ENCODE assay signal across 12 mouse cellular contexts in genomic region chr11:95074694-95075093, GRCm38 (mm10). TPM values are rescaled to one million over a fixed set of nuclear protein-coding genes. Genes with fewer than 3 reads are reported as not detected.
DNase-seq lines count a peak whose midpoint lies in the region; ATAC-seq and TF ChIP-seq lines count a peak whose summit lies in the region.
"Had no signal": no experiment of that assay in that cellular context is flagged by ENCODE, and none has a peak within 500 bp of the region (broad histone marks: within the 10 kb centered on the region; RNA-seq: fewer than 3 reads in every experiment).

No protein-coding gene starts in this region.

- H3K36me3 ChIP-seq in heart, embryonic 11.5 days (ENCODE audit: control insufficient read depth, insufficient read depth, low read length), result no peaks in the 10 kb centered on the region
- peaks cover 6% of the 10 kb centered on the region for H3K36me3 ChIP-seq in C2C12 (ENCODE audit: control insufficient read depth, insufficient read depth)
- no peaks in the 10 kb centered on the region for H3K36me3 ChIP-seq in hindbrain, embryonic 14.5 days (replicated peaks; ENCODE audit: control insufficient read depth, insufficient read depth)
- H3K36me3 ChIP-seq in midbrain, embryonic 11.5 days (ENCODE audit: control insufficient read depth, insufficient read depth, low read length), result no peaks in the 10 kb centered on the region

- H3K4me2 ChIP-seq in heart, embryonic 11.5 days, result peak overlapping the region; percentile 90
- H3K4me2 ChIP-seq in hindbrain, embryonic 14.5 days (replicated peaks), result peak overlapping the region; percentile 82
- H3K4me2 ChIP-seq in midbrain, embryonic 11.5 days, result no peak overlapping the region

- no peak overlapping the region for H3K27ac ChIP-seq in heart, embryonic 11.5 days (ENCODE audit: low read depth, low read length)
- no peak overlapping the region for H3K27ac ChIP-seq in hindbrain, embryonic 14.5 days
- H3K27ac ChIP-seq in midbrain, embryonic 11.5 days (ENCODE audit: low read depth, low read length), result no peak overlapping the region

- H3K4me1 ChIP-seq in heart, embryonic 11.5 days (ENCODE audit: control insufficient read depth, insufficient read depth, low read length), result peaks cover 63% of the 10 kb centered on the region
- H3K4me1 ChIP-seq in hindbrain, embryonic 14.5 days (replicated peaks; ENCODE audit: control insufficient read depth, insufficient read depth, low read length), result peaks cover 12% of the 10 kb centered on the region
- H3K4me1 ChIP-seq in midbrain, embryonic 11.5 days (ENCODE audit: control insufficient read depth, insufficient read depth, low read length), result peaks cover 8% of the 10 kb centered on the region

- TF ChIP-seq CTCF in C2C12 (IDR thresholded peaks at IDR 0.05; ENCODE audit: control insufficient read depth, insufficient read depth, insufficient read length), result no peak

- peak overlapping the region; percentile 72; the same call in 1 of the 2 replicates for H3K4me3 ChIP-seq in heart, embryonic 11.5 days (ENCODE audit: low read depth, low read length)
- H3K4me3 ChIP-seq in C2C12 (ENCODE audit: insufficient read depth, poor library complexity, severe bottlenecking), result peak overlapping the region; percentile 78
- peak overlapping the region; percentile 69; the same call in 1 of the 2 replicates for H3K4me3 ChIP-seq in hindbrain, embryonic 14.5 days (replicated peaks; ENCODE audit: low read length)
- H3K4me3 ChIP-seq in midbrain, embryonic 11.5 days (ENCODE audit: low read depth, low read length), result no peak overlapping the region

- peaks cover 67% of the 10 kb centered on the region for H3K79me2 ChIP-seq in C2C12 (ENCODE audit: control insufficient read depth, insufficient read depth)

- intact Hi-C loops in heart, postnatal 25 days (cut with DNase I), result no loop called here

- no peaks in the 10 kb centered on the region for H3K9me3 ChIP-seq in heart, embryonic 11.5 days (replicated peaks; ENCODE audit: control insufficient read depth, low read length)
- H3K9me3 ChIP-seq in hindbrain, embryonic 14.5 days (ENCODE audit: control insufficient read depth, low read length), result no peaks in the 10 kb centered on the region
- no peaks in the 10 kb centered on the region for H3K9me3 ChIP-seq in midbrain, embryonic 11.5 days (ENCODE audit: control insufficient read depth, low read length)

- H3K79me3 ChIP-seq in C2C12 (ENCODE audit: low read depth), result peaks cover 41% of the 10 kb centered on the region

- H3K27me3 ChIP-seq in heart, embryonic 11.5 days (ENCODE audit: control insufficient read depth, insufficient read depth, low read length), result peaks cover 13% of the 10 kb centered on the region
- no peaks in the 10 kb centered on the region for H3K27me3 ChIP-seq in C2C12 (ENCODE audit: control insufficient read depth, insufficient read depth, insufficient read length)
- H3K27me3 ChIP-seq in hindbrain, embryonic 14.5 days (ENCODE audit: control insufficient read depth, insufficient read depth, low read length), result peaks cover 22% of the 10 kb centered on the region
- peaks cover 34% of the 10 kb centered on the region for H3K27me3 ChIP-seq in midbrain, embryonic 11.5 days (ENCODE audit: control insufficient read depth, insufficient read depth, low read length)

- no peak overlapping the region for H3K9ac ChIP-seq in heart, embryonic 11.5 days (ENCODE audit: low read depth, low read length)
- H3K9ac ChIP-seq in hindbrain, embryonic 14.5 days, result peak overlapping the region; percentile 78; the same call in 1 of the 2 replicates
- no peak overlapping the region for H3K9ac ChIP-seq in midbrain, embryonic 11.5 days (ENCODE audit: low read length)

- H3ac ChIP-seq in C2C12 (ENCODE audit: control insufficient read depth, insufficient read length, low read depth), result no peak overlapping the region

- 56% methylated on average over 4 of the region's 4 CpGs for WGBS in heart, embryonic 11.5 days (ENCODE audit: insufficient replicate concordance)
- WGBS in hindbrain, embryonic 14.5 days, result 82% methylated on average over 4 of the region's 4 CpGs
- WGBS in midbrain, embryonic 11.5 days, result 78% methylated on average over 4 of the region's 4 CpGs

- no peak for DNase-seq in heart, postnatal 25 days (ENCODE audit: low spot score)
- no peak for DNase-seq in hindbrain, embryonic 14.5 days (ENCODE audit: low spot score)
- DNase-seq in midbrain, embryonic 11.5 days (ENCODE audit: low spot score, missing footprints), result peak; percentile 31
- DNase-seq in embryo, embryonic 9.5 days (ENCODE audit: extremely low spot score), result no peak
- DNase-seq in right cerebral cortex, postnatal 14 days, result no peak
- DNase-seq: adrenal gland, postnatal 10 days; cerebellum, postnatal 36 days; thymus, postnatal 14 days had no signal

- no peak for ATAC-seq in heart, embryonic 11.5 days (replicated peaks; ENCODE audit: insufficient number of reproducible peaks, low FRiP score, low TSS enrichment)
- no peak for ATAC-seq in hindbrain, embryonic 14.5 days (ENCODE audit: low FRiP score)
- ATAC-seq in midbrain, embryonic 11.5 days (ENCODE audit: low FRiP score), result no peak
- ATAC-seq in frontal cortex, adult (ENCODE audit: low TSS enrichment), result no peak

TF ChIP-seq in C2C12, 6 proteins besides CTCF, POLR2A, EP300 and RAD21:
- no peak for TF ChIP-seq MYOG (IDR thresholded peaks at IDR 0.05; ENCODE audit: control insufficient read depth, extremely low read depth, insufficient read length)
- TF ChIP-seq FOSL1 (IDR thresholded peaks at IDR 0.05; ENCODE audit: insufficient read depth, low read length, poor library complexity, severe bottlenecking), result no peak
- TF ChIP-seq CEBPB (IDR thresholded peaks at IDR 0.05; ENCODE audit: low read depth), result no peak
- no peak for TF ChIP-seq MAX (IDR thresholded peaks at IDR 0.05)
- TF ChIP-seq MYOD1 (IDR thresholded peaks at IDR 0.05; ENCODE audit: control insufficient read depth, insufficient read length, low read depth), result no peak
- no peak for TF ChIP-seq USF1 (IDR thresholded peaks at IDR 0.05; ENCODE audit: low read depth)

RNA-seq across cellular contexts. Expression of gene Itga3, which starts 1.9 kb away (rescaled TPM):
- polyA plus RNA-seq in heart, embryonic 11.5 days (2014; fragmentation: Nextera tagmentation; extraction: Ambion mirVana), result 8.5 and 9.7 TPM in 2 replicates
- total RNA-seq in heart, postnatal 25 days (2021), result 10 to 100 TPM; 10.8 to 11.7 TPM
- polyA plus RNA-seq in C2C12 (2012; fragmentation: generic; extraction: Trizol), result 51.1 TPM
- polyA plus RNA-seq in hindbrain, embryonic 14.5 days (2014; fragmentation: Nextera tagmentation; extraction: Ambion mirVana), result 15.6 and 16.9 TPM in 2 replicates
- polyA plus RNA-seq in midbrain, embryonic 11.5 days (2014; fragmentation: Nextera tagmentation; extraction: Ambion mirVana), result 2.9 and 3.0 TPM in 2 replicates
- total RNA-seq: granulocyte monocyte progenitor cell, adult 5-6 weeks had no signal

RNA-seq across cellular contexts. Expression of gene Pdk2, which starts 33.5 kb away (rescaled TPM):
- 45.6 and 53.0 TPM in 2 replicates for polyA plus RNA-seq in heart, embryonic 11.5 days (2014; fragmentation: Nextera tagmentation; extraction: Ambion mirVana)
- 100 to 1,000 TPM; 377 to 397 TPM for total RNA-seq in heart, postnatal 25 days (2021)
- polyA plus RNA-seq in C2C12 (2012; fragmentation: generic; extraction: Trizol), result 1.8 TPM
- polyA plus RNA-seq in hindbrain, embryonic 14.5 days (2014; fragmentation: Nextera tagmentation; extraction: Ambion mirVana), result 22.7 and 25.2 TPM in 2 replicates
- polyA plus RNA-seq in midbrain, embryonic 11.5 days (2014; fragmentation: Nextera tagmentation; extraction: Ambion mirVana), result 12.6 and 13.3 TPM in 2 replicates

RNA-seq across cellular contexts. Expression of gene Dlx3, which starts 45.2 kb away (rescaled TPM):
- 0.30 and 0.40 TPM in 2 replicates for polyA plus RNA-seq in heart, embryonic 11.5 days (2014; fragmentation: Nextera tagmentation; extraction: Ambion mirVana)
- not detected for total RNA-seq in heart, postnatal 25 days (2021)
- 31.8 TPM for polyA plus RNA-seq in C2C12 (2012; fragmentation: generic; extraction: Trizol)
- polyA plus RNA-seq in hindbrain, embryonic 14.5 days (2014; fragmentation: Nextera tagmentation; extraction: Ambion mirVana), result 0.07 and 0.27 TPM in 2 replicates
- 0.59 and 0.65 TPM in 2 replicates for polyA plus RNA-seq in midbrain, embryonic 11.5 days (2014; fragmentation: Nextera tagmentation; extraction: Ambion mirVana)
- total RNA-seq: granulocyte monocyte progenitor cell, adult 5-6 weeks had no signal

Comparison
In these comparisons a context has a peak if more than half of its experiments do, and no peak if none do; other contexts are left out.
1. RNA of gene Dlx3, which starts 45.2 kb away (polyA plus RNA-seq): 31.8 TPM in C2C12 (single experiment); 0.59 to 0.65 TPM in midbrain, embryonic 11.5 days, 0.30 to 0.40 TPM in heart, embryonic 11.5 days and 0.07 to 0.27 TPM in hindbrain, embryonic 14.5 days; every median in the first group is over 10 times any median in the second.